Mouse (Mus musculus): Measurements from ENCODE around the gene Vmn2r88. TPM values are rescaled to one million over a fixed set of nuclear protein-coding genes. Genes with fewer than 3 reads are reported as not detected.
"Not testable (repeated sequence)": the region's sequence is repeated elsewhere in the genome, so short reads cannot be mapped to it uniquely, and the experiment has no call there.

Gene Vmn2r88
- polyA plus RNA-seq, 1 experiment from 2014 or later = not detected

- Histone ChIP-seq H3K4me3 (ENCODE audit: low read length) (no peak overlapping the region), H3K36me3 (ENCODE audit: control insufficient read depth, insufficient read depth, low read length) (no peaks in the 10 kb centered on the region), H3K9me3 (ENCODE audit: control insufficient read depth, low read length) (peaks cover 14% of the 10 kb centered on the region), H3K27ac (ENCODE audit: low read depth, low read length) (no peak overlapping the region), H3K9ac (ENCODE audit: low read depth, low read length) (no peak overlapping the region), H3K4me2 (ENCODE audit: low read length) (no peak overlapping the region), H3K27me3 (replicated peaks; ENCODE audit: control insufficient read depth, insufficient read depth, low read length) (no peaks in the 10 kb centered on the region), H3K4me1 (ENCODE audit: control insufficient read depth, insufficient read depth, low read depth, low read length) (no peaks in the 10 kb centered on the region)
- 98% methylated on average over 25 of the region's 26 CpGs for WGBS
- no peak for ATAC-seq
Observed at GRCm38 (mm10) chr14:51435020-51435419, 24.4 kb downstream of the Vmn2r88 start.

GRCm38 (mm10) chr14:51438955-51439354, 28.3 kb downstream of the Vmn2r88 start:
- no peak for ATAC-seq
- 78% methylated on average over 4 of the region's 4 CpGs for WGBS
- no peaks in the 10 kb centered on the region for H3K4me1 ChIP-seq (ENCODE audit: control insufficient read depth, insufficient read depth, low read depth, low read length)

GRCm38 (mm10) chr14:51451557-51451956, 40.9 kb downstream of the Vmn2r88 start, which contains the start of gene Vmn2r89:
Vmn2r89 (plus strand) TSS chr14:51451857.
- not testable (repeated sequence) for ATAC-seq

More at GRCm38 (mm10) chr14:51438955-51439354, 28.3 kb downstream of the Vmn2r88 start:
- no peaks in the 10 kb centered on the region for H3K27me3 ChIP-seq (replicated peaks; ENCODE audit: control insufficient read depth, insufficient read depth, low read length)
- H3K4me2 ChIP-seq (ENCODE audit: low read length) = no peak overlapping the region
- H3K9me3 ChIP-seq (ENCODE audit: control insufficient read depth, low read length) = peaks cover 14% of the 10 kb centered on the region
- no peak overlapping the region for H3K9ac ChIP-seq (ENCODE audit: low read depth, low read length)
- H3K36me3 ChIP-seq (ENCODE audit: control insufficient read depth, insufficient read depth, low read length) = no peaks in the 10 kb centered on the region
- H3K4me3 ChIP-seq (ENCODE audit: low read length) = no peak overlapping the region
- H3K27ac ChIP-seq (ENCODE audit: low read depth, low read length) = no peak overlapping the region

More at GRCm38 (mm10) chr14:51451557-51451956, 40.9 kb downstream of the Vmn2r88 start, which contains the start of gene Vmn2r89:
- H3K4me3 ChIP-seq (ENCODE audit: low read length); H3K9ac ChIP-seq (ENCODE audit: low read depth, low read length); H3K9me3 ChIP-seq (ENCODE audit: control insufficient read depth, low read length); H3K36me3 ChIP-seq (ENCODE audit: control insufficient read depth, insufficient read depth, low read length); H3K4me2 ChIP-seq (ENCODE audit: low read length); H3K4me1 ChIP-seq (ENCODE audit: control insufficient read depth, insufficient read depth, low read depth, low read length); H3K27ac ChIP-seq (ENCODE audit: low read depth, low read length); H3K27me3 ChIP-seq (replicated peaks; ENCODE audit: control insufficient read depth, insufficient read depth, low read length): not testable (repeated sequence)
- WGBS = 76% methylated on average over 2 of the region's 2 CpGs

Other genes starting within 250 kb of the Vmn2r88 start
- not detected in 2 replicates for gene Rnase2b, start 248.6 kb upstream of the Vmn2r88 start, polyA plus RNA-seq (2015; fragmentation: Nextera tagmentation; extraction: Ambion mirVana)
- gene Ang2, start 211.7 kb upstream of the Vmn2r88 start, polyA plus RNA-seq (2015; fragmentation: Nextera tagmentation; extraction: Ambion mirVana) = not detected in 2 replicates
- not detected in 2 replicates for gene Ear14, start 207.4 kb upstream of the Vmn2r88 start, polyA plus RNA-seq (2015; fragmentation: Nextera tagmentation; extraction: Ambion mirVana)
- not detected in 2 replicates for gene Rnase2a, start 154.7 kb upstream of the Vmn2r88 start, polyA plus RNA-seq (2015; fragmentation: Nextera tagmentation; extraction: Ambion mirVana)
- not detected in 2 replicates for gene Gm7247, start 49.1 kb upstream of the Vmn2r88 start, polyA plus RNA-seq (2015; fragmentation: Nextera tagmentation; extraction: Ambion mirVana)
- not detected in 2 replicates for gene Vmn2r89, start 41.0 kb downstream of the Vmn2r88 start, polyA plus RNA-seq (2015; fragmentation: Nextera tagmentation; extraction: Ambion mirVana)
- gene Gm5622, start 142.0 kb downstream of the Vmn2r88 start, polyA plus RNA-seq (2015; fragmentation: Nextera tagmentation; extraction: Ambion mirVana) = not detected in 2 replicates
- gene Gm17175, start 163.2 kb downstream of the Vmn2r88 start, polyA plus RNA-seq (2015; fragmentation: Nextera tagmentation; extraction: Ambion mirVana) = not detected in 2 replicates
- gene Gm17174, start 181.3 kb downstream of the Vmn2r88 start, polyA plus RNA-seq (2015; fragmentation: Nextera tagmentation; extraction: Ambion mirVana) = not detected in 2 replicates
- gene Gm17078, start 200.5 kb downstream of the Vmn2r88 start, polyA plus RNA-seq (2015; fragmentation: Nextera tagmentation; extraction: Ambion mirVana) = not detected in 2 replicates
- gene Gm4181, start 224.8 kb downstream of the Vmn2r88 start, polyA plus RNA-seq (2015; fragmentation: Nextera tagmentation; extraction: Ambion mirVana) = not detected in 2 replicates